Mouse (Mus musculus) myocyte (in vitro differentiated cells): ENCODE results near the gene Arid4a.

Experiments
- CEBPB ChIP-seq: IDR thresholded peaks from 2 replicates; pipeline ENCODE4 v1.6.1; 2011; ENCODE audit warnings: mild to moderate bottlenecking, moderate library complexity; ENCODE audit not compliant: poor library complexity, insufficient read depth, severe bottlenecking
- E2F4 ChIP-seq: IDR thresholded peaks from one replicate; pipeline ENCODE4 v1.6.1; 2011; ENCODE audit warnings: mild to moderate bottlenecking, control low read depth, moderate library complexity; ENCODE audit not compliant: insufficient read depth
- MAX ChIP-seq: IDR thresholded peaks from one replicate; pipeline ENCODE4 v1.6.1; 2011; ENCODE audit warnings: low read depth, mild to moderate bottlenecking, control low read depth
- MYOD1 ChIP-seq, 3 experiments: IDR thresholded peaks; one replicate each; pipeline ENCODE4 v1.6.1; 2011; ENCODE audit warnings: control low read depth in 2 of 3, low read depth in 2 of 3, mild to moderate bottlenecking in 2 of 3, moderate library complexity in 1 of 3; ENCODE audit not compliant: insufficient read length in 2 of 3, control insufficient read depth in 1 of 3
- MYOG ChIP-seq, 3 experiments: IDR thresholded peaks; one replicate each; pipeline ENCODE4 v1.6.1; 2011; ENCODE audit warnings: control low read depth in 2 of 3, low read depth in 2 of 3, mild to moderate bottlenecking in 2 of 3; ENCODE audit not compliant: insufficient read length in 2 of 3, control insufficient read depth in 1 of 3, insufficient read depth in 1 of 3
- POLR2A ChIP-seq: IDR thresholded peaks from one replicate; pipeline ENCODE4 v1.6.1; 2011; ENCODE audit warnings: low read depth, mild to moderate bottlenecking, control low read depth, moderate library complexity; ENCODE audit not compliant: insufficient read length
- POLR2AphosphoS2 ChIP-seq: IDR thresholded peaks from one replicate; pipeline ENCODE4 v1.6.1; 2011; ENCODE audit warnings: low read depth, control low read depth; ENCODE audit not compliant: insufficient read length
- REST ChIP-seq: IDR thresholded peaks from one replicate; pipeline ENCODE4 v1.6.1; 2011; ENCODE audit warnings: mild to moderate bottlenecking, control low read depth, moderate library complexity; ENCODE audit not compliant: insufficient read depth, insufficient read length
- TCF12 ChIP-seq: IDR thresholded peaks from one replicate; pipeline ENCODE4 v1.6.1; 2011; ENCODE audit warnings: mild to moderate bottlenecking, control low read depth; ENCODE audit not compliant: poor library complexity, insufficient read depth, severe bottlenecking
- USF1 ChIP-seq: IDR thresholded peaks from one replicate; pipeline ENCODE4 v1.6.1; 2011; ENCODE audit warnings: low read depth, mild to moderate bottlenecking, control low read depth, moderate library complexity

GRCm38 (mm10) chr12:70978345-70978744 is 37.4 kb upstream of the Arid4a start:
- TF ChIP-seq MYOD1 (IDR thresholded peaks at IDR 0.05; ENCODE audit: control insufficient read depth in 1 of 3, insufficient read length in 2 of 3, low read depth in 2 of 3) (peak in 2 of 3 experiments; percentile 61 to 80), POLR2A (no peak), E2F4 (no peak), USF1 (no peak), REST (no peak), TCF12 (peak; percentile 62), MYOG (IDR thresholded peaks at IDR 0.05; ENCODE audit: control insufficient read depth in 1 of 3, insufficient read depth in 1 of 3, insufficient read length in 2 of 3, low read depth in 2 of 3) (peak in 2 of 3 experiments; percentile 34 to 76), POLR2AphosphoS2 (no peak), MAX (no peak), CEBPB (peak; percentile 92)
